Mouse (Mus musculus) kidney, embryonic 16.5 days (tissue): ENCODE measurements at regions not wholly inside any gene's neighbourhood (a gene's known extent, or its start where the extent isn't known, plus 50 kb on each side); places are given as distances from the start of the nearest gene placed in this dataset.

Experiments
- ATAC-seq: fragments of 200-750 bp; cut with Nextera tagmentation; 2 replicates; pipeline ENCODE4 v1.8.0; 2017; ENCODE audit warnings: moderate TSS enrichment; ENCODE audit not compliant: low FRiP score, low TSS enrichment
- H3K27ac ChIP-seq: fragments of 300-500 bp; sonication (generic); 2 replicates; pipeline ENCODE4 v1.5.1; 2014; ENCODE audit warnings: low read length
- H3K27me3 ChIP-seq: fragments of 300-500 bp; sonication (generic); 2 replicates; pipeline ENCODE4 v1.6.1; 2014; ENCODE audit warnings: low read length, control low read depth, mixed read lengths; ENCODE audit not compliant: insufficient read depth
- H3K36me3 ChIP-seq: fragments of 300-500 bp; sonication (generic); 2 replicates; pipeline ENCODE4 v1.6.1; 2014; ENCODE audit warnings: low read length, control low read depth, mixed read lengths; ENCODE audit not compliant: insufficient read depth
- H3K4me1 ChIP-seq: fragments of 300-500 bp; sonication (generic); 2 replicates; pipeline ENCODE4 v1.6.1; 2014; ENCODE audit warnings: low read length, control low read depth, mixed read lengths; ENCODE audit not compliant: insufficient read depth
- H3K4me2 ChIP-seq: fragments of 300-500 bp; sonication (generic); replicated peaks from 2 replicates; pipeline ENCODE4 v1.6.1; 2014; ENCODE audit warnings: low read depth, low read length
- H3K4me3 ChIP-seq: fragments of 300-500 bp; sonication (generic); 2 replicates; pipeline ENCODE4 v1.5.1; 2014; ENCODE audit warnings: mild to moderate bottlenecking, low read length
- H3K9ac ChIP-seq: fragments of 300-500 bp; sonication (generic); replicated peaks from 2 replicates; pipeline ENCODE4 v1.6.1; 2014; ENCODE audit warnings: low read length
- H3K9me3 ChIP-seq: fragments of 300-500 bp; sonication (generic); 2 replicates; pipeline ENCODE4 v1.6.1; 2016; ENCODE audit warnings: low read length, control low read depth
- WGBS: fragments of 180-500 bp; shearing (Covaris S2); extraction: QIAGEN DNeasy Blood & Tissue Kit; methylation state at CpG from one replicate; pipeline ENCODE4 v1.1.7; 2014; 5-methylcytosine and 5-hydroxymethylcytosine counted together

DNA sequence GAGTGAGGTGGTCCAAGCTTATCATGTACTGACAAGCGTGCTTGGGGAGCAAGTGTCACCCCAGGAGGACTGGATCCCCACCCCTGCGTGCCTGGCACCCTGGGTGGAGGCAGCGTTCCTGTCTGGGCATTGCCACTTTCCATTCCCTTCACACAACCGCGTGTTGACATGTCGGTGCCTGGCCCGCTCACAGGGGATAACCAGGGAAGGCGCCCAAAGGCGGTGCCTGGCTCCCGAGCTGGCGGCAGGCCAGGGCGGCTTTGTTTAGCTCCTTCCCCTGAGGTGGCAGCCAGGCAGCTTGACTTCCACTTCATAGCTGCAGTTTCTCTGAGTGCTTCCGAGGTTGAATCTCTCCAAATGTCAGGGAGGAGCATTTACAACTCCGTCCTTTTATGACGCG, 318.7 kb upstream of the 4930535I16Rik start:
- ATAC-seq = no peak
- no peaks in the 10 kb centered on the region for H3K9me3 ChIP-seq
- H3K4me1 ChIP-seq = no peaks in the 10 kb centered on the region
- 46% methylated on average over 16 of the region's 16 CpGs for WGBS
- H3K4me2 ChIP-seq = no peak overlapping the region
- H3K27ac ChIP-seq = no peak overlapping the region
- H3K4me3 ChIP-seq = no peak overlapping the region
- no peak overlapping the region for H3K9ac ChIP-seq
- no peaks in the 10 kb centered on the region for H3K27me3 ChIP-seq
- H3K36me3 ChIP-seq = no peaks in the 10 kb centered on the region

- ATAC-seq = peak; percentile 73; the same call in 1 of the 2 replicates
- H3K27me3 ChIP-seq = peaks cover 17% of the 10 kb centered on the region
- H3K4me1 ChIP-seq = peaks cover 5% of the 10 kb centered on the region; the same call in 1 of the 2 replicates
- H3K4me3 ChIP-seq = no peak overlapping the region
- no peak overlapping the region for H3K27ac ChIP-seq
- H3K9me3 ChIP-seq = no peaks in the 10 kb centered on the region
- WGBS = 10% methylated on average over 17 of the region's 17 CpGs
- H3K4me2 ChIP-seq = no peak overlapping the region; the same call in 1 of the 2 replicates
- no peak overlapping the region for H3K9ac ChIP-seq
- no peaks in the 10 kb centered on the region for H3K36me3 ChIP-seq
These were observed 310.7 kb upstream of the 4930535I16Rik start for GRCm38 (mm10) chr4:124228537-124228936.

GRCm38 (mm10) chr4:124223646-124224500, 306.1 kb upstream of the 4930535I16Rik start:
- Histone ChIP-seq H3K4me2 (no peak overlapping the region), H3K27ac (no peak overlapping the region), H3K36me3 (no peaks in the 10 kb centered on the region), H3K27me3 (peaks cover 20% of the 10 kb centered on the region), H3K4me1 (peaks cover 5% of the 10 kb centered on the region; the same call in 1 of the 2 replicates), H3K9ac (no peak overlapping the region), H3K9me3 (no peaks in the 10 kb centered on the region), H3K4me3 (no peak overlapping the region)
- WGBS = 27% methylated on average over 15 of the region's 15 CpGs
- no peak for ATAC-seq

DNA sequence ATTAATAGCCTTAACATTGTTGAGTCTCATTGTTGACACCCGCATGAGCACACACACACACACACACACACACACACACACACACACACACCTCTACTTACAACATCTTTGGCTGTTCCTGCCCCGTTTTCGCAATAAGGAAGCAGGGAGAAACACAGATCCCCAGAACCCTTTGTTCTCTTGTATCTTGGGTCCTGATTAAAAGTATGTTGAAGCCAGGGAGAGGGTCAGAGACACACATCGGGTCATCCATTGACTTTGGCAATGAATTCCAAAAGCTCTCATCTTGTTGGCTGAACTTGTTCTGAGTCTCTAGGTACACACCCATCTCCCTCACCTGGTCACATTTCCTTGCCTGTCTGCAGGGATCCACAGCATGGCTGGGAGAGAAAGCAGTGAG, 303.9 kb upstream of the 4930535I16Rik start:
- no peaks in the 10 kb centered on the region for H3K36me3 ChIP-seq
- H3K4me1 ChIP-seq = 0 out of 2 replicates have a peak, but pooled peaks cover 4% of the 10 kb centered on the region
- no peak overlapping the region for H3K27ac ChIP-seq
- H3K9ac ChIP-seq = no peak overlapping the region
- peaks cover 10% of the 10 kb centered on the region for H3K27me3 ChIP-seq
- H3K4me3 ChIP-seq = no peak overlapping the region
- WGBS = 81% methylated on average over 4 of the region's 4 CpGs
- no peak for ATAC-seq
- no peak overlapping the region for H3K4me2 ChIP-seq
- no peaks in the 10 kb centered on the region for H3K9me3 ChIP-seq

- Histone ChIP-seq H3K9me3 (no peaks in the 10 kb centered on the region), H3K36me3 (no peaks in the 10 kb centered on the region), H3K27ac (peak overlapping the region; percentile 61; the same call in 1 of the 2 replicates), H3K27me3 (no peaks in the 10 kb centered on the region), H3K4me2 (no peak overlapping the region), H3K4me3 (no peak overlapping the region), H3K4me1 (0 out of 2 replicates have a peak, but pooled peaks cover 4% of the 10 kb centered on the region), H3K9ac (0 out of 2 replicates have a peak overlapping the region, but pooled peaks have one; percentile 17)
- ATAC-seq = peak; percentile 73; the same call in 1 of the 2 replicates
- WGBS = 35% methylated on average over 10 of the region's 10 CpGs
These were observed 299.4 kb upstream of the 4930535I16Rik start for GRCm38 (mm10) chr4:124217206-124217605.

GRCm38 (mm10) chr4:124216351-124216750, 298.5 kb upstream of the 4930535I16Rik start:
- H3K27ac ChIP-seq = no peak overlapping the region
- no peaks in the 10 kb centered on the region for H3K36me3 ChIP-seq
- WGBS = 58% methylated on average over 5 of the region's 5 CpGs
- H3K4me2 ChIP-seq = no peak overlapping the region
- H3K4me1 ChIP-seq = 0 out of 2 replicates have a peak, but pooled peaks cover 4% of the 10 kb centered on the region
- no peaks in the 10 kb centered on the region for H3K27me3 ChIP-seq
- no peak overlapping the region for H3K4me3 ChIP-seq
- no peaks in the 10 kb centered on the region for H3K9me3 ChIP-seq
- ATAC-seq = no peak
- H3K9ac ChIP-seq = no peak overlapping the region; the same call in 1 of the 2 replicates

DNA sequence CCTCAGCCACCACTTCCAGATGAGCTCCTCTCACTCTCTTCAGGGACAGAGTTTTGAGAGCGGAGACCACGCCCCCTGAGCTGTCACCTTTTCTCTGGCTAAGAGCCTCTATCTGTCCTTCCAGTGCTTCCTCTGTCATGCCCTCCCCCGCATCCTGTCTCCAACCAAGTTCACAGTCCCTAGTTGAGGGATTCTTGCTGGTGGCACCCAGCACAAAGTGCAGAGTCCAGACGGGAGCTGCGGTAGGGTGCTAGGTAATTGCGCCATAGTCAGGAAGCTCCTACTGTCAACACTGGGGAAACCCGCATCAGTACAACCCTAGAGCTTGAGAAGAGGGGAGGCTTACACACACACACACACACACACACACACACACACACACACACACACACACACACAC, 297.3 kb upstream of the 4930535I16Rik start:
- Histone ChIP-seq H3K4me2 (no peak overlapping the region), H3K4me3 (no peak overlapping the region), H3K4me1 (0 out of 2 replicates have a peak, but pooled peaks cover 4% of the 10 kb centered on the region), H3K27ac (no peak overlapping the region), H3K9me3 (no peaks in the 10 kb centered on the region), H3K9ac (no peak overlapping the region), H3K27me3 (no peaks in the 10 kb centered on the region; the same call in 1 of the 2 replicates), H3K36me3 (no peaks in the 10 kb centered on the region)
- WGBS = 74% methylated on average over 7 of the region's 7 CpGs
- ATAC-seq = no peak

DNA sequence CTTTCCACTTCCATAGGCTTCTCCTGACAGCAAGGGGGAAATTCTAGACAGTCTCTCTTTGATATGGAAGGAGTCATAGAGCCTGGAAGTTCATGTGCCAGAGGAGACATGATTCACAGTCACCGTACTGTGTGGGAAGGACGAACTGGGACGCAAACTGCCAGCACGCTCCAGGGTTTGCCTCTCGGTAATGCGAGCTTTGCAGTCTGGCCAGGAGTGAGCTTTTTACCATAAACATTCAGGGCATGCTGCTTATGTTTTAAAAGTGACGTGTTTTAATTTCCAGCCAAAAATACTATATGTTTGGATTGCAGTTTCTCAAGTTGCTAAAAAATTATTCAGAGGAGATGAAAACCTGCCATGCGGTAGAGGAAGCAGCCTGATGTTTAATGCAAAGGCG, 292.3 kb upstream of the 4930535I16Rik start:
- H3K4me3 ChIP-seq = no peak overlapping the region
- no peaks in the 10 kb centered on the region for H3K36me3 ChIP-seq
- H3K9ac ChIP-seq = no peak overlapping the region
- no peaks in the 10 kb centered on the region for H3K9me3 ChIP-seq
- H3K27me3 ChIP-seq = no peaks in the 10 kb centered on the region; the same call in none of the 2 replicates
- 59% methylated on average over 9 of the region's 9 CpGs for WGBS
- no peaks in the 10 kb centered on the region for H3K4me1 ChIP-seq
- no peak overlapping the region for H3K4me2 ChIP-seq
- no peak overlapping the region for H3K27ac ChIP-seq
- ATAC-seq = no peak

- Histone ChIP-seq H3K27ac (no peak overlapping the region), H3K36me3 (no peaks in the 10 kb centered on the region), H3K27me3 (peaks cover 2% of the 10 kb centered on the region), H3K4me2 (no peak overlapping the region), H3K4me3 (no peak overlapping the region), H3K9me3 (0 out of 2 replicates have a peak, but pooled peaks cover 6% of the 10 kb centered on the region), H3K9ac (no peak overlapping the region), H3K4me1 (no peaks in the 10 kb centered on the region)
- no peak for ATAC-seq
- 87% methylated on average over 16 of the region's 16 CpGs for WGBS
These were observed 288.7 kb upstream of the 4930535I16Rik start for GRCm38 (mm10) chr4:124206480-124206879.

- 80% methylated on average over 2 of the region's 2 CpGs for WGBS
- no peak for ATAC-seq
These were observed 285.9 kb upstream of the 4930535I16Rik start for GRCm38 (mm10) chr4:124203736-124204135.

More at GRCm38 (mm10) chr4:124203736-124204135, 285.9 kb upstream of the 4930535I16Rik start:
- Histone ChIP-seq H3K4me1 (no peaks in the 10 kb centered on the region), H3K9me3 (0 out of 2 replicates have a peak, but pooled peaks cover 6% of the 10 kb centered on the region), H3K27ac (no peak overlapping the region), H3K4me3 (no peak overlapping the region), H3K9ac (no peak overlapping the region), H3K4me2 (no peak overlapping the region), H3K27me3 (peaks cover 14% of the 10 kb centered on the region; the same call in 1 of the 2 replicates), H3K36me3 (no peaks in the 10 kb centered on the region)
